Mouse (Mus musculus) bone marrow macrophage, adult 2 months (primary cell): ENCODE results near the gene Ttc7.

Experiments
- CTCF ChIP-seq: IDR thresholded peaks from 2 replicates; pipeline ENCODE4 v1.5.1; 2012; ENCODE audit warnings: low read depth, mild to moderate bottlenecking, low read length, moderate library complexity
- POLR2A ChIP-seq: IDR thresholded peaks from 2 replicates; pipeline ENCODE4 v1.6.1; 2012; ENCODE audit warnings: mild to moderate bottlenecking, low read depth, low read length, borderline replicate concordance

DNA sequence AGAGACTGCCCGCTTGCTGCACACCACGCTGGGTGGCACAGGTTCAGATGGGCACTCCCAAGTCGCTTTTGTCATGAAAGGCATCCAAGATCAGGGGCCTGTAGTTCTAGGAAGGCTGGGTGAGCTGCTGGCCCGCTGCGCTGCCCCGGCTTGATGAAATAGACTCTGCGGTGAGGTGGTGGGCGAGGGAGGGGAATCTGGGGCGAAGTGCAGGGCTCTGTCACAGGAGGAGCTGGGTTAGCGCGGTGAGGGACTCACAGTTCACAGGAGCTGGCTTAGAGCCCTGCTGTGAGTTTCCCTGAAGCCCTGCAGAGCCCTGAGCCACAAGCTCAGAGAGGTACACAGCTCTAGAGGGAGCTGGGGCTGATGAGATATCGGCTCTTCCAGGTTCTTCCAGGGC, 5.4 kb downstream of the Ttc7 start:
- TF ChIP-seq CTCF, result no peak
- TF ChIP-seq POLR2A, result no peak
